Comparison of ENCODE assay signal across 8 mouse cellular contexts in the genomic region with DNA sequence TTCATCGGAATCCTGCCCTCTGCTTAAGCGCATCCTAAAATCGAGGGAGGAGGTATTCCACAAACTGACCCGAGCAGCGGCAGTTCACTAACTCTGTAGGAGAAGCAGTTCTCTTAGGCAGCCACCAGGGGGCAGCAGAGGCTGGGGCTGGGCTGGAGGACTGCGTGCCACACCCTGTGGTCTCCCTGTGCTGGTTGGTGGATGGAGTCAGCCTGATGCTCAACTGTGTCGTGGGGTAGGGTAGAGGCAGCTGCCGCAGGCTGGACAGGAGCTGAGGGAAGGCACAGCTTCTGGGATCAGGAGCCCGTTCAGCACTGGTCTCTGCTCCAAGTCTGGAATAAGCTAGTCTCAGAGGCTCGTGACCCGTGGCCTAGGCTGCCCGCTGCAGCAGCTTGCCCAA. TPM values are rescaled to one million over a fixed set of nuclear protein-coding genes. Genes with fewer than 3 reads are reported as not detected.
DNase-seq lines count a peak whose midpoint lies in the region; ATAC-seq lines count a peak whose summit lies in the region.

No protein-coding gene starts in this region.

- peak; percentile 80 for DNase-seq in adipocyte (ENCODE audit: low spot score)
- peak; percentile 35 to 49 for DNase-seq in gastrocnemius, adult 8-10 months (ENCODE audit: low spot score in 2 of 2)
- DNase-seq in induced T-regulatory cell, adult 2 months (ENCODE audit: low read depth): peak; percentile 90
- DNase-seq in left cerebral cortex, postnatal 14 days (ENCODE audit: low spot score in 2 of 2): peak; percentile 57 to 72
- DNase-seq in right cerebral cortex, postnatal 14 days: peak; percentile 81
- DNase-seq in urinary bladder, postnatal 4 days (ENCODE audit: low spot score in 2 of 2): peak; percentile 87 to 92

- peak; percentile 73 for ATAC-seq in common myeloid progenitor, adult 5-6 weeks (replicated peaks; ENCODE audit: low read depth, poor library complexity, severe bottlenecking)
- ATAC-seq in megakaryocyte-erythroid progenitor cell, adult 5-6 weeks (replicated peaks; ENCODE audit: low FRiP score, low TSS enrichment, poor library complexity, severe bottlenecking): peak; percentile 96

- intact Hi-C loops in left cerebral cortex, postnatal 14 days (cut with DNase I): loop anchor here (1.0 kb wide), 1 partner anchor 90 kb away; no protein-coding TSS in a partner anchor

RNA-seq across cellular contexts. Expression of a gene that starts 27.7 kb away (rescaled TPM):
- 0.29 and 1.2 TPM in 2 replicates for total RNA-seq in common myeloid progenitor, adult 5-6 weeks (2017)
- 1 to 10 TPM in 3 of 4 experiments, under 1 TPM in 1; 0.85 to 2.0 (median 1.8) TPM for total RNA-seq in gastrocnemius, adult 8-10 months (2022)
- 1 to 10 TPM; 2.2 to 2.7 TPM for total RNA-seq in left cerebral cortex, postnatal 14 days (2021)
- 0.30 and 1.2 TPM in 2 replicates for total RNA-seq in megakaryocyte-erythroid progenitor cell, adult 5-6 weeks (2014; fragmentation: Nextera tagmentation)
- not detected in 2 replicates for total RNA-seq in megakaryocyte-erythroid progenitor cell, adult 5-6 weeks (2017)

RNA-seq across cellular contexts. Expression of a gene that starts 34.0 kb away (rescaled TPM):
- not detected in 2 replicates for total RNA-seq in common myeloid progenitor, adult 5-6 weeks (2017)
- 1 to 10 TPM in 1 of 4 experiments, under 1 TPM in 3; 0.10 to 1.1 (median 0.22) TPM for total RNA-seq in gastrocnemius, adult 8-10 months (2022)
- 10 to 100 TPM in 1 of 2 experiments, 1 to 10 TPM in 1; 9.2 to 10.5 TPM for total RNA-seq in left cerebral cortex, postnatal 14 days (2021)
- not detected in 2 replicates for total RNA-seq in megakaryocyte-erythroid progenitor cell, adult 5-6 weeks (2014; fragmentation: Nextera tagmentation)
- not detected in 2 replicates for total RNA-seq in megakaryocyte-erythroid progenitor cell, adult 5-6 weeks (2017)

RNA-seq across cellular contexts. Expression of a gene that starts 59.5 kb away (rescaled TPM):
- total RNA-seq in common myeloid progenitor, adult 5-6 weeks (2017): 2.2 and 6.1 TPM in 2 replicates
- total RNA-seq in gastrocnemius, adult 8-10 months (2022): 1 to 10 TPM in 1 of 4 experiments, not detected in 3; 1.4 TPM
- 1 to 10 TPM; 2.6 to 3.7 TPM for total RNA-seq in left cerebral cortex, postnatal 14 days (2021)
- 0.81 and 10.9 TPM in 2 replicates for total RNA-seq in megakaryocyte-erythroid progenitor cell, adult 5-6 weeks (2014; fragmentation: Nextera tagmentation)
- 3.2 TPM in 1 of 2 replicates, not detected in the other for total RNA-seq in megakaryocyte-erythroid progenitor cell, adult 5-6 weeks (2017)

Comparison
In these comparisons a context has a peak if more than half of its experiments do, and no peak if none do; other contexts are left out.
1. Peak in every context shown above with its lines: DNase-seq and ATAC-seq.
2. RNA of a gene that starts 34.0 kb away (total RNA-seq): 9.2 to 10.5 TPM in left cerebral cortex, postnatal 14 days; 0.10 to 1.1 TPM in gastrocnemius, adult 8-10 months, not detected in common myeloid progenitor, adult 5-6 weeks and not detected in megakaryocyte-erythroid progenitor cell, adult 5-6 weeks; every median in the first group is over 4 times any median in the second.